Mouse (Mus musculus): ENCODE measurements around the gene Tsfm.

The Tsfm gene

GRCm38 (mm10) chr10:127041774-127042338 is 11.2 kb upstream of the Tsfm start:
- peak; percentile 95 for DNase-seq (ENCODE audit: low spot score)

GRCm38 (mm10) chr10:127041274-127041766 is 10.7 kb upstream of the Tsfm start, which contains the start of the genes Mettl1 and Eef1akmt3:
TSS of gene Mettl1 (plus strand) at chr10:127041414.
TSS of gene Eef1akmt3 (minus strand) at chr10:127041513.
- no peak for DNase-seq (ENCODE audit: low spot score)

- DNase-seq (ENCODE audit: low spot score) = no peak
These were observed 10.1 kb upstream of the Tsfm start for GRCm38 (mm10) chr10:127040569-127041214.

GRCm38 (mm10) chr10:127037641-127038040 is 7.0 kb upstream of the Tsfm start:
- no peak for DNase-seq (ENCODE audit: low spot score)

DNA sequence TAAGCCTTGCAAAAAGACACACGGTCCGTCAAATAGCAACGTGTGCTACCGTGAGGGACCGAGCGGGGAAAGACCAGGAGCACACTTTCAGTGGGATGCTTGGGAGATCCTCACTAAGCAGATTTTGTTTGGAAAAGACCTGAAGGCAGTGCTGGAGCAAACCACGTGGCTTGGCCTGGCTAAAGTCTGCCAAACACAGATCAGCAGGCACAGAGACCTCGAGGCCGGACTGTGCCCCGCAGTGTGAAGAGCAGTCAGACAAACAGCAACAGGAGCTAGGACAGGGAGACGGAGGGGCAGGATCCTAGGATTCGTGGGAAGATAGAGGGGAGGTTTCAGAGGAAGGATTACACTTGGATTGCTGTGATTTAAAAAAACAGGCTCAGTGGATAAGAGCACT is 5.6 kb upstream of the Tsfm start:
- peak; percentile 45 for DNase-seq (ENCODE audit: low spot score)

DNA sequence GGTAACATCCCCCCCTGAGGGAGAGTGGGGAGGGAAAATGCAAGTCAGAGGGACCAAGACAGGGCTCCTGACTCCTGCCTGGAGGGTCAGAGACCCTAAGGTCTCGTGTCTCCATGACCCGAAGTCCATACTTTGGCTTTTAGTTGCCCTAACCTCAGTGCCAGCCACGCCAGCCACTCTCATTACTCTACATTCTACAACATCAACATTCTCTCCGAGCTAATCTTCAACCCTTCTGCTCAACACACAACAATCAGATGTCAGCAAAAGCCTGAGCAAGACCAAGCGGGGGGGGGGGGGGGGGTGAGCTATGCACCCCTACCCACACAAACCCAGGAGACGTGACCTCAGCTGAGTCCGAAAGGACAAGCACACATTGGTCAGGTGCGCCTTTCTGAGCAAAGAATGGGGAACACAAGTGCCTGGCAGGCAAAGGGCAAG is 2.7 kb upstream of the Tsfm start:
- DNase-seq (ENCODE audit: low spot score) = peak; percentile 55

DNA sequence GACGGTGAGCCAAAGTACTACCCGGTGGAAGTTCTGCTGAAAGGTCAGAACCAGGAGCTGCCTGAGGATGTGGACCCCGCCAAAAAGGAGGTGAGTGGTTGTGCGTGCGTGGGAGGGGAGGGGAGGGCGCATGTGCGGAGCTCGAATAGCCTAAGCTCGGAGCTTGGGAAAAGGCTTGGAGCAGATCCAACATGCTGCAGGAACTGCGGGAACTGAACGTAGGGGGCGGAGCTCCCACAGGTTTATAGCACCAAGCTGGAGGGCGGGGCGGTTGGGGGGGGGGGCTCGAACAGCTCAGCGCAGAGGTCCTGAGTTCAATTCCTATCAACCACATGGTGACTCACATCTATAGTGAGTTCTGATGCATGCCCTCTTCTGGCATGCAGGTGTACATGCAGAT is 12.2 kb downstream of the Tsfm start:
- no peak for DNase-seq (ENCODE audit: low spot score)

- DNase-seq (ENCODE audit: low spot score) = no peak
These were observed 13.6 kb downstream of the Tsfm start for GRCm38 (mm10) chr10:127017071-127017470.

- no peak for DNase-seq (ENCODE audit: low spot score)
These were observed 14.2 kb downstream of the Tsfm start for GRCm38 (mm10) chr10:127016488-127016887.

DNA sequence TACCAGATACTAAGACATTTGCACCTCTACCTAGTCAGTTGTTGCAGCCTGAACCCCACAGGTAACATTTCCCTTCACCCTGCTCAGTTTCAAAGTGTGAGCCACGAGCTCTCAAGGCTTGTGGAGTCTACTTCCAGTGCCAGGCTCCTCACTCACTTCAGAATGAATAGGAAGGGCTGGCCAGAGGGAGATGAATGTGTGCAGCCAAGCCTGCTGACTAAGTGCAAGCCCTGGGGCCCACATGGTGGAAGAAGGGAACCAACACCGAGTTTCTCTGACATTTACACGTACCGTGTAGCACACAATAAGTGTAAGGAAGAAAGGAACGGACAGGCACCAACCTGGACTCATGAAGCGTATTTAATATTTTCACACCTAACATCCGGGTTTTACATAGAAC is 26.8 kb downstream of the Tsfm start:
- no peak for DNase-seq (ENCODE audit: low spot score)

DNA sequence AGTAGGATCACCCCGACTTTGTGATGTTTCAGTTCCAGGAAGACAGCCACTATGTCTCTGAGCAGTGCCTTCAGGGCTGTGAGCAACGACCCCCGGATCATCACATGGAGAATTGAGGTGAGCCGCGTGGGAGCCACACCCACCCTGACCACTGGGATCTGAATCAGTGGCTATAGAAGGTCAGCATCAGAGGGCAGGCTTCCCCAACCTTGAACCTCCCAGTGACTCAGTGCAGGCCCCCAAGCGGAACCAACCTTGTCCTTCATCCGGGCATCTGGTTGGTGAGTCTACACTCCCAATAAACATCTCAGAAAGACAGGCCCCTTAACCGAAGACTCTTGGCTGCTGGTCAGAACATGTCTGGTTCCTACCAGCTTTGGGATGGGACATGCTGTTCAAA is 27.3 kb downstream of the Tsfm start:
- DNase-seq (ENCODE audit: low spot score) = no peak

DNA sequence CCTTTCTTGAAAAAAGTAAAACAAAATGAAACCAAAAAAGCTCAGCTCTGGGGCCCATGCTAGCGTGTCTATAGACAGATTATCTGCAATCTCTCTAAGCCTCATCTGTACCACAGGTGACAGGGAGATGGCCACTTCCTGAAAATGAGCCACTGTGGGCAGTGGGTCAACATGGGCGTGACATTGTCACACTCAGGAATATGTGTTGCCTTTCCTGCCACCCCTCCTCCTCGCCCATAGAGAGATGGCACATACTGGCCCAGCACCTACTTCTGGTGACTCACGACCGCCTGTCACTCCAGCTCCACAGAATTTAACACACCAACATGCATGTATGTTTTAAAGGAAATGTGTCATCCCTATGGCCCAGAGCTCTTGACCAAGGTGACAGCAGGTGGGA is 27.9 kb downstream of the Tsfm start:
- DNase-seq (ENCODE audit: low spot score) = no peak

DNA sequence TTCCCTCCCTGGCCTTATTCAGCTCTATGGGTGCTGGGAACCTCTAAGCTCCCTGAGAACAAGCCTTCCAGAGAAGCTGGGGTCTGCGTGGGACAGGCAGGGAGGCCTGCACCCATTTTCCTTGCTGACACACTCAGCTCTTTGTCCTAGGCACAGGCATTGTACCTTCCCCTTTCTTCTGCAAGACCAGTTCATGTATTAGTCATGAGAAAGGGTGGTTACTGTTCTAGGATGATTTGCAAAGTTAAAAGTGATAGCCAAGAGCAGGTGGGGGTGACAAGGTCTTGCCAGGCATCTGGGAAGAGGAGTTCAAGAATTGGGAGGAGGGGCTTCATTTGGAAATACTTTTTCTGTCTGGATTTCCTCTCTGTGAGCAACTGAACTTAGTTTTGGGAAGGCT is 28.6 kb downstream of the Tsfm start:
- no peak for DNase-seq (ENCODE audit: low spot score)

GRCm38 (mm10) chr10:127001297-127001696 is 29.3 kb downstream of the Tsfm start:
- DNase-seq (ENCODE audit: low spot score) = no peak

- no peak for DNase-seq (ENCODE audit: low spot score)
These were observed 30.1 kb downstream of the Tsfm start, which contains the start of gene Avil for GRCm38 (mm10) chr10:127000529-127000928. TSS of gene Avil (plus strand) at chr10:127000709.

GRCm38 (mm10) chr10:126997340-126998113 is 33.1 kb downstream of the Tsfm start:
- DNase-seq (ENCODE audit: low spot score) = no peak

- DNase-seq (ENCODE audit: low spot score) = no peak
These were observed 37.0 kb downstream of the Tsfm start for GRCm38 (mm10) chr10:126993621-126994020.

DNA sequence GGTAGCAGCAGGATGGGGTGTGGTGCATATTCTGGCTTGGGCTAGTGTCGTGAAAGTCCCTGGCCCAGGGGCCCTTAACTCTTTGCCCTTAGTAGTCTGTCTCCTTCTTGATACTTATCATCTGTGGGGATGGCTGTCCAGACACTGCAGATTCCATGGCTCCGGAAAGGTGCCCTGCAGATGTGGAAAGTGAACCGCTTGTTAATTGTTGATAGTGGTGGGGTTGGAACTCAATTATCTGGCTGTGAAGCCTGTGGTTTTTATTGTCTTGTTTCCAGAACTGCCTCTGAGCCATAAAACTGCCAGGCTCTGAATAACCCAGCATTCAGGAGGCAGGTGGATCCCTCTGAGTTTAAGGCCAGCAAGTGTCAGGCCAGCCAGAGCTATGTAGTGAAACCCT is 39.0 kb downstream of the Tsfm start:
- DNase-seq (ENCODE audit: low spot score) = no peak

DNA sequence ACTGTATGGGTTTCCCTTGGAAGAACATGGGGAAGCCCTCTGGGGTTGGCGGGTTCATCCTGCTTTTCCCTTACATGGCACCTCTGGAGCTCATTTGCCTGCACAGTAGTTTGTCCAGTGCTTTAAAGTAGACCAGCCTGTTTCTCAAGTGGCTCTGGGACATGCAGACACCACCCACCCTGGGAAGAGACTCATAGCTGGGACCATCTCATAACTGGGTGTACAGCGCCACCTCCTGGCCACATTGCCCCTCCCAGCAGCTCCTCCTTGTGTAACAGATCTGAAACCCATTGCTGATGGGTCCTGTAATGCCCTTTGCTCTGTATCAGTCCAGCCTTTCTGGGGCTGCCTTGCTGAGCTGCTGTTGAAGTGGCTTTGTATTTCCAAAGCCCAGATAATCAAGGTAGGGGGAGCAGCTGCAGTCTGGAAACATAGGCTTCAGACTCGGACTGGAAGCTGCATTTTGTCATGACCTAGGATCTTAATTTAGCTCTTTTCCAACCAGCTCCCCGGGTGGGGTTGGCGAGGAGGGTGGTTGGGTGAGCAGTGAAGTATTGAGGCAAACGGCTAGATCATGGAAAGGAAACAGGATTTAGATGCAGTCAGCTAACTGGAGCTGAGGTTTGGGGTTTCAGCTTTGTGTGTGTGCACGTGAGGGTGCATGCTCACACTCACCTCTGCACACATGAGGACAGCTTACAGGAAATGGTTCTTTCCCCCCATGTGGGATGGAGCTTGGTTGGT is 40.2 kb downstream of the Tsfm start:
- peak; percentile 84 for DNase-seq (ENCODE audit: low spot score)

- no peak for DNase-seq (ENCODE audit: low spot score)
These were observed 42.0 kb downstream of the Tsfm start for GRCm38 (mm10) chr10:126988513-126989165.
